Mouse (Mus musculus) kidney, postnatal 4 days (tissue): ENCODE data around the gene Gm20517.
A peak's percentile ranks its signal among the peaks of the same experiment; 100 is the strongest.

Experiments used
- DNase-seq, 2 experiments: peaks; one replicate each; pipeline ENCODE4 v3.0.0; 2021; ENCODE audit warnings: mixed read lengths in 2 of 2

The Gm20517 gene

GRCm38 (mm10) chr17:47610849-47611660 lies at the start of gene Gm20517, which contains the start of the genes Bysl and Med20:
Gene Gm20517 (plus strand): TSS chr17:47611589.
Gene Bysl (minus strand): TSS chr17:47611492.
Gene Med20 (plus strand): TSS chr17:47611582.
- peak; percentile 99 for DNase-seq

- DNase-seq = no peak
Observed at GRCm38 (mm10) chr17:47562875-47563274, 48.5 kb upstream of the Gm20517 start.

GRCm38 (mm10) chr17:47564612-47565011 lies 46.8 kb upstream of the Gm20517 start:
- DNase-seq = no peak

- no peak for DNase-seq
Observed at GRCm38 (mm10) chr17:47566133-47566532, 45.3 kb upstream of the Gm20517 start.

- DNase-seq = peak; percentile 31 to 58
Observed at GRCm38 (mm10) chr17:47567271-47567670, 44.1 kb upstream of the Gm20517 start.

- no peak for DNase-seq
Observed at GRCm38 (mm10) chr17:47568389-47568788, 43.0 kb upstream of the Gm20517 start.

GRCm38 (mm10) chr17:47568951-47569527 lies 42.4 kb upstream of the Gm20517 start:
- DNase-seq = no peak

GRCm38 (mm10) chr17:47571621-47572020 lies 39.8 kb upstream of the Gm20517 start:
- DNase-seq = no peak

GRCm38 (mm10) chr17:47572436-47572835 lies 39.0 kb upstream of the Gm20517 start:
- DNase-seq = no peak

- no peak for DNase-seq
Observed at GRCm38 (mm10) chr17:47574028-47574427, 37.4 kb upstream of the Gm20517 start.

- DNase-seq = peak in 1 of 2 experiments; percentile 13
Observed at GRCm38 (mm10) chr17:47574830-47575229, 36.6 kb upstream of the Gm20517 start.

- DNase-seq = no peak
Observed at GRCm38 (mm10) chr17:47578655-47579054, 32.7 kb upstream of the Gm20517 start.

GRCm38 (mm10) chr17:47580962-47581361 lies 30.4 kb upstream of the Gm20517 start:
- DNase-seq = no peak

GRCm38 (mm10) chr17:47588517-47588916 lies 22.9 kb upstream of the Gm20517 start:
- no peak for DNase-seq

GRCm38 (mm10) chr17:47591073-47591472 lies 20.3 kb upstream of the Gm20517 start:
- no peak for DNase-seq

- DNase-seq = peak; percentile 99
Observed at GRCm38 (mm10) chr17:47593215-47593853, 18.1 kb upstream of the Gm20517 start.

- no peak for DNase-seq
Observed at GRCm38 (mm10) chr17:47593854-47594182, 17.6 kb upstream of the Gm20517 start.

- peak; percentile 66 to 75 for DNase-seq
Observed at GRCm38 (mm10) chr17:47594183-47594968, 17.0 kb upstream of the Gm20517 start.

- no peak for DNase-seq
Observed at GRCm38 (mm10) chr17:47594969-47595247, 16.5 kb upstream of the Gm20517 start.

GRCm38 (mm10) chr17:47595248-47596161 lies 15.9 kb upstream of the Gm20517 start:
- DNase-seq = peak; percentile 73 to 85

- DNase-seq = peak in 1 of 2 experiments; percentile 13
Observed at GRCm38 (mm10) chr17:47596162-47596838, 15.1 kb upstream of the Gm20517 start.

- DNase-seq = peak in 1 of 2 experiments; percentile 18
Observed at GRCm38 (mm10) chr17:47596839-47597164, 14.6 kb upstream of the Gm20517 start.
